Mouse (Mus musculus) liver, adult 2 months (tissue): ENCODE results near the gene Ptafr.

Experiments used
- CTCF ChIP-seq: fragments of 200-500 bp; IDR thresholded peaks from 2 replicates; pipeline ENCODE4 v1.5.1; 2011; ENCODE audit warnings: low read depth, low read length, control low read depth
- POLR2A ChIP-seq: fragments of 200-500 bp; IDR thresholded peaks from 2 replicates; pipeline ENCODE4 v1.6.1; 2011; ENCODE audit warnings: low read length, control low read depth; ENCODE audit not compliant: insufficient read depth; ENCODE audit errors: extremely low read depth

DNA sequence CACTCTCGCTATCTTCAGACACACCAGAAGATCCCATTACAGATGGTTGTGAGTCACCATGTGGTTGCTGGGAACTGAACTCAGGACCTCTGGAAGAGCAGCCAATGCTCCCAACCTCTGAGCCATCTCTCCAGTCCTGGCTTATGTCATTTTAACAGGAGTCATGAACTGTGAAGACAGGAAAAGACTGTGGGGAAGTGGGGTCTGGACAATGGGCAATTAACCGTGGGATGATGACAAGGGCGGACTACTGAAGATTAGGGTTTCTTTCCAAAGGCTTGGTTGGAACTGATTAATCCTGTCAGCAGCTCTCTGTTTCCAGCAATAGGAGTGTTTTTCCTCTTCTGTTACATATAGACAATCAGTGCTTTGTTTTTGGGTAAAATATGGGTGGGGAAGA is 35.9 kb downstream of the Ptafr start:
- TF ChIP-seq POLR2A (no peak), CTCF (no peak)
